Comparison of ENCODE assay signal across 37 mouse cellular contexts in genomic region chr2:107012318-107012717, GRCm38 (mm10). TPM values are rescaled to one million over a fixed set of nuclear protein-coding genes. Genes with fewer than 3 reads are reported as not detected.
DNase-seq lines count a peak whose midpoint lies in the region; ATAC-seq and TF ChIP-seq lines count a peak whose summit lies in the region.
"Had no signal": no experiment of that assay in that cellular context is flagged by ENCODE, and none has a peak within 500 bp of the region (broad histone marks: within the 10 kb centered on the region; RNA-seq: fewer than 3 reads in every experiment).

No protein-coding gene starts in this region.

- WGBS in forebrain, postnatal 0 days, result 80% methylated on average over 4 of the region's 4 CpGs
- 95% methylated on average over 4 of the region's 4 CpGs for WGBS in forebrain, embryonic 12.5 days
- 33% methylated on average over 4 of the region's 4 CpGs for WGBS in heart, embryonic 11.5 days (ENCODE audit: insufficient replicate concordance)
- 23% methylated on average over 4 of the region's 4 CpGs for WGBS in heart, embryonic 14.5 days
- WGBS in neural tube, embryonic 15.5 days, result 88% methylated on average over 4 of the region's 4 CpGs

- no peak for TF ChIP-seq CTCF in forebrain, postnatal 0 days (IDR thresholded peaks at IDR 0.05; ENCODE audit: low read depth)

- intact Hi-C loops in heart, postnatal 14 days (cut with DNase I), result no loop called here
- intact Hi-C loops in heart, postnatal 25 days (cut with DNase I), result no loop called here

- no peak overlapping the region for H3K4me3 ChIP-seq in forebrain, postnatal 0 days (ENCODE audit: low read depth, low read length)
- H3K4me3 ChIP-seq in forebrain, embryonic 12.5 days (replicated peaks), result no peak overlapping the region
- no peak overlapping the region for H3K4me3 ChIP-seq in heart, embryonic 11.5 days (ENCODE audit: low read depth, low read length)
- no peak overlapping the region for H3K4me3 ChIP-seq in heart, embryonic 14.5 days (ENCODE audit: control insufficient read depth in 1 of 2, insufficient read depth in 1 of 2, low read depth in 1 of 2, low read length in 2 of 2)
- no peak overlapping the region for H3K4me3 ChIP-seq in neural tube, embryonic 15.5 days (replicated peaks)
- H3K4me3 ChIP-seq: embryonic facial prominence, embryonic 10.5 days; embryonic facial prominence, embryonic 13.5 days; erythroblast, embryonic 14.5 days; forebrain, embryonic 13.5 days; gastrocnemius, adult 2 months had no signal

- H3K36me3 ChIP-seq in forebrain, postnatal 0 days (ENCODE audit: insufficient read depth), result no peaks in the 10 kb centered on the region
- H3K36me3 ChIP-seq in forebrain, embryonic 12.5 days (replicated peaks), result no peaks in the 10 kb centered on the region
- H3K36me3 ChIP-seq in heart, embryonic 11.5 days (ENCODE audit: control insufficient read depth, insufficient read depth, low read length), result no peaks in the 10 kb centered on the region
- H3K36me3 ChIP-seq in heart, embryonic 14.5 days (ENCODE audit: control insufficient read depth, insufficient read depth, low read length), result no peaks in the 10 kb centered on the region
- H3K36me3 ChIP-seq in neural tube, embryonic 15.5 days, result no peaks in the 10 kb centered on the region
- H3K36me3 ChIP-seq: embryonic facial prominence, embryonic 10.5 days; embryonic facial prominence, embryonic 13.5 days had no signal

- H3K27ac ChIP-seq in forebrain, postnatal 0 days (ENCODE audit: low read depth, low read length), result no peak overlapping the region
- no peak overlapping the region for H3K27ac ChIP-seq in forebrain, embryonic 12.5 days
- peak overlapping the region; percentile 30; the same call in 1 of the 2 replicates for H3K27ac ChIP-seq in heart, embryonic 11.5 days (ENCODE audit: low read depth, low read length)
- peak overlapping the region; percentile 33 to 79; a peak in 3 of 4 replicates for H3K27ac ChIP-seq in heart, embryonic 14.5 days (replicated peaks in 1 of 2; ENCODE audit: control insufficient read depth in 1 of 2, insufficient read depth in 1 of 2, low read depth in 2 of 2, low read length in 2 of 2)
- no peak overlapping the region for H3K27ac ChIP-seq in neural tube, embryonic 15.5 days (replicated peaks)
- H3K27ac ChIP-seq: embryonic facial prominence, embryonic 10.5 days; embryonic facial prominence, embryonic 13.5 days; forebrain, embryonic 13.5 days; gastrocnemius, adult 2 months; hindbrain, embryonic 14.5 days; hindbrain, postnatal 0 days had no signal

- no peaks in the 10 kb centered on the region for H3K9me3 ChIP-seq in forebrain, postnatal 0 days (ENCODE audit: low read length)
- no peaks in the 10 kb centered on the region for H3K9me3 ChIP-seq in forebrain, embryonic 12.5 days
- H3K9me3 ChIP-seq in heart, embryonic 11.5 days (replicated peaks; ENCODE audit: control insufficient read depth, low read length), result no peaks in the 10 kb centered on the region
- H3K9me3 ChIP-seq in heart, embryonic 14.5 days (ENCODE audit: control insufficient read depth, low read length), result no peaks in the 10 kb centered on the region
- no peaks in the 10 kb centered on the region for H3K9me3 ChIP-seq in neural tube, embryonic 15.5 days (replicated peaks)
- H3K9me3 ChIP-seq: embryonic facial prominence, embryonic 10.5 days; forebrain, embryonic 13.5 days had no signal

- no peak overlapping the region for H3K4me2 ChIP-seq in forebrain, postnatal 0 days (ENCODE audit: low read depth)
- H3K4me2 ChIP-seq in forebrain, embryonic 12.5 days, result no peak overlapping the region
- no peak overlapping the region for H3K4me2 ChIP-seq in heart, embryonic 11.5 days
- no peak overlapping the region for H3K4me2 ChIP-seq in heart, embryonic 14.5 days (ENCODE audit: low read length)
- no peak overlapping the region for H3K4me2 ChIP-seq in neural tube, embryonic 15.5 days
- H3K4me2 ChIP-seq: embryonic facial prominence, embryonic 13.5 days; forebrain, embryonic 13.5 days; hindbrain, embryonic 14.5 days had no signal

- H3K27me3 ChIP-seq in forebrain, postnatal 0 days (ENCODE audit: insufficient read depth, low read length), result no peaks in the 10 kb centered on the region
- H3K27me3 ChIP-seq in forebrain, embryonic 12.5 days, result no peaks in the 10 kb centered on the region
- H3K27me3 ChIP-seq in heart, embryonic 11.5 days (ENCODE audit: control insufficient read depth, insufficient read depth, low read length), result no peaks in the 10 kb centered on the region
- no peaks in the 10 kb centered on the region for H3K27me3 ChIP-seq in heart, embryonic 14.5 days (ENCODE audit: control insufficient read depth, insufficient read depth, low read length)
- H3K27me3 ChIP-seq in neural tube, embryonic 15.5 days (replicated peaks), result no peaks in the 10 kb centered on the region
- H3K27me3 ChIP-seq: embryonic facial prominence, embryonic 13.5 days; forebrain, embryonic 13.5 days had no signal

- DNase-seq in forebrain, postnatal 0 days, result peak; percentile 10
- DNase-seq in heart, postnatal 14 days, result no peak
- DNase-seq in heart, postnatal 25 days (ENCODE audit: low spot score), result no peak
- DNase-seq in adipocyte (ENCODE audit: low spot score), result peak; percentile 44
- DNase-seq: adrenal gland, postnatal 10 days; adrenal gland, postnatal 36 days; cerebellum, adult 11 months; cerebellum, adult 2 months; cerebellum, adult 9-11 months; cerebellum, postnatal 36 days; embryo, embryonic 11 days; gastrocnemius, adult 2 months; gastrocnemius, postnatal 14 days; kidney, adult 18-20 months; kidney, adult 9 months had no signal

- ATAC-seq in forebrain, postnatal 0 days, result no peak
- ATAC-seq in forebrain, embryonic 12.5 days (ENCODE audit: low FRiP score), result no peak
- peak; percentile 61; the same call in 1 of the 2 replicates for ATAC-seq in heart, embryonic 11.5 days (replicated peaks; ENCODE audit: insufficient number of reproducible peaks, low FRiP score, low TSS enrichment)
- ATAC-seq in heart, embryonic 14.5 days (ENCODE audit: insufficient number of reproducible peaks, insufficient read depth, low FRiP score, low read depth), result peak; percentile 71
- ATAC-seq in neural tube, embryonic 15.5 days (ENCODE audit: low FRiP score), result no peak
- ATAC-seq: activated CD4-positive, CD25-positive, alpha-beta regulatory T cell, adult 4 months; forebrain, embryonic 13.5 days; forebrain, embryonic 16.5 days; hindbrain, postnatal 0 days; inflammation-experienced regulatory T-cells, adult 6 months; intestine, embryonic 16.5 days had no signal

- H3K9ac ChIP-seq in forebrain, postnatal 0 days, result no peak overlapping the region
- no peak overlapping the region for H3K9ac ChIP-seq in forebrain, embryonic 12.5 days
- H3K9ac ChIP-seq in heart, embryonic 11.5 days (ENCODE audit: low read depth, low read length), result no peak overlapping the region
- H3K9ac ChIP-seq in heart, embryonic 14.5 days (ENCODE audit: low read length), result no peak overlapping the region
- H3K9ac ChIP-seq in neural tube, embryonic 15.5 days (replicated peaks), result no peak overlapping the region
- H3K9ac ChIP-seq: embryonic facial prominence, embryonic 13.5 days; forebrain, embryonic 13.5 days; hindbrain, embryonic 14.5 days had no signal

- H3K4me1 ChIP-seq in forebrain, postnatal 0 days (ENCODE audit: insufficient read depth), result no peaks in the 10 kb centered on the region
- H3K4me1 ChIP-seq in forebrain, embryonic 12.5 days, result no peaks in the 10 kb centered on the region
- H3K4me1 ChIP-seq in heart, embryonic 11.5 days (ENCODE audit: control insufficient read depth, insufficient read depth, low read length), result 0 out of 2 replicates have a peak, but pooled peaks cover 2% of the 10 kb centered on the region
- H3K4me1 ChIP-seq in heart, embryonic 14.5 days (ENCODE audit: control insufficient read depth in 2 of 2, insufficient read depth in 2 of 2, low read length in 2 of 2), result peaks cover 2 to 13% of the 10 kb centered on the region in 2 experiments; a peak in 3 of 4 replicates
- no peaks in the 10 kb centered on the region for H3K4me1 ChIP-seq in neural tube, embryonic 15.5 days
- H3K4me1 ChIP-seq: embryonic facial prominence, embryonic 10.5 days; embryonic facial prominence, embryonic 13.5 days; forebrain, embryonic 13.5 days had no signal

RNA-seq across cellular contexts. Expression of gene Arl14ep, which starts 38.1 kb away (rescaled TPM):
- total RNA-seq in forebrain, postnatal 0 days (2014; rRNA removed), result 41.8 and 51.0 TPM in 2 replicates
- polyA plus RNA-seq in forebrain, postnatal 0 days (2015; fragmentation: Nextera tagmentation; extraction: Ambion mirVana), result 19.3 and 25.6 TPM in 2 replicates
- 54.4 and 54.8 TPM in 2 replicates for polyA plus RNA-seq in forebrain, embryonic 12.5 days (2016; fragmentation: Nextera tagmentation; extraction: Ambion mirVana)
- 29.4 and 31.1 TPM in 2 replicates for polyA plus RNA-seq in heart, embryonic 11.5 days (2014; fragmentation: Nextera tagmentation; extraction: Ambion mirVana)
- 10 to 100 TPM; 12.5 to 12.7 TPM for total RNA-seq in heart, postnatal 14 days (2021)
- 25.7 and 26.0 TPM in 2 replicates for polyA plus RNA-seq in heart, embryonic 14.5 days (2014; fragmentation: Nextera tagmentation; extraction: Ambion mirVana)
- 10 to 100 TPM; 10.4 to 11.0 TPM for total RNA-seq in heart, postnatal 25 days (2021)
- polyA plus RNA-seq in neural tube, embryonic 15.5 days (2015; fragmentation: Nextera tagmentation; extraction: Ambion mirVana), result 29.9 and 34.8 TPM in 2 replicates

RNA-seq across cellular contexts. Expression of gene Fshb, which starts 47.1 kb away (rescaled TPM):
- total RNA-seq in forebrain, postnatal 0 days (2014; rRNA removed), result not detected in 2 replicates
- not detected in 2 replicates for polyA plus RNA-seq in forebrain, postnatal 0 days (2015; fragmentation: Nextera tagmentation; extraction: Ambion mirVana)
- polyA plus RNA-seq in forebrain, embryonic 12.5 days (2016; fragmentation: Nextera tagmentation; extraction: Ambion mirVana), result not detected in 2 replicates
- not detected in 2 replicates for polyA plus RNA-seq in heart, embryonic 11.5 days (2014; fragmentation: Nextera tagmentation; extraction: Ambion mirVana)
- total RNA-seq in heart, postnatal 14 days (2021), result not detected
- polyA plus RNA-seq in heart, embryonic 14.5 days (2014; fragmentation: Nextera tagmentation; extraction: Ambion mirVana), result not detected in 2 replicates
- not detected for total RNA-seq in heart, postnatal 25 days (2021)
- not detected in 2 replicates for polyA plus RNA-seq in neural tube, embryonic 15.5 days (2015; fragmentation: Nextera tagmentation; extraction: Ambion mirVana)
- total RNA-seq: adrenal gland, adult 18-20 months; adrenal gland, postnatal 10 days; adrenal gland, postnatal 36 days; ES-E14; gastrocnemius, adult 2 months; gastrocnemius, postnatal 14 days; gastrocnemius, postnatal 4 days; heart, postnatal 10 days; hindbrain, postnatal 0 days had no signal
- polyA plus RNA-seq: activated CD4-positive, CD25-positive, alpha-beta regulatory T cell, adult 4 months; cerebellum, adult 2 months; cortical plate, adult 2 months; embryonic facial prominence, embryonic 10.5 days; embryonic facial prominence, embryonic 13.5 days; erythroblast, embryonic 14.5 days; forebrain, embryonic 13.5 days; forebrain, embryonic 16.5 days; frontal cortex, adult 2 months; hindbrain, embryonic 11.5 days; hindbrain, embryonic 14.5 days; hindbrain, postnatal 0 days; inflammation-experienced regulatory T-cells, adult 6 months; intestine, embryonic 16.5 days; kidney, embryonic 16.5 days had no signal

Comparison
In these comparisons a context has a peak if more than half of its experiments do, and no peak if none do; other contexts are left out.
1. ATAC-seq: peak in heart, embryonic 11.5 days (single experiment) and heart, embryonic 14.5 days (single experiment); none in forebrain, postnatal 0 days (single experiment), forebrain, embryonic 12.5 days (single experiment) and neural tube, embryonic 15.5 days (single experiment).
2. DNase-seq: peak in forebrain, postnatal 0 days (single experiment) and adipocyte (single experiment); none in heart, postnatal 14 days (0 of 2) and heart, postnatal 25 days (single experiment).
3. H3K27ac ChIP-seq: peak in heart, embryonic 11.5 days (single experiment) and heart, embryonic 14.5 days (2 of 2); none in forebrain, postnatal 0 days (single experiment), forebrain, embryonic 12.5 days (single experiment) and neural tube, embryonic 15.5 days (single experiment).